ENCODE assay signal across 9 mouse cellular contexts in genomic region chr4:134035953-134036352, GRCm38 (mm10). TPM values are rescaled to one million over a fixed set of nuclear protein-coding genes. Genes with fewer than 3 reads are reported as not detected.
A peak's percentile ranks its signal among the peaks of the same experiment; 100 is the strongest.
DNase-seq lines count a peak whose midpoint lies in the region; ATAC-seq and TF ChIP-seq lines count a peak whose summit lies in the region.
"Had no signal": no experiment of that assay in that cellular context is flagged by ENCODE, and none has a peak within 500 bp of the region (broad histone marks: within the 10 kb centered on the region; RNA-seq: fewer than 3 reads in every experiment).

No protein-coding gene starts in this region.

- H3K9ac ChIP-seq in ES-E14 (ENCODE audit: insufficient read depth, low read depth, low read length, poor library complexity, severe bottlenecking): no peak overlapping the region
- H3K9ac ChIP-seq in forebrain, embryonic 13.5 days: no peak overlapping the region
- no peak overlapping the region for H3K9ac ChIP-seq in hindbrain, embryonic 12.5 days
- H3K9ac ChIP-seq in lung, postnatal 0 days (replicated peaks; ENCODE audit: low read depth): no peak overlapping the region
- H3K9ac ChIP-seq: heart, embryonic 13.5 days had no signal

- H3K27ac ChIP-seq in ES-E14 (ENCODE audit: insufficient read depth, low read depth, low read length, poor library complexity, severe bottlenecking): no peak overlapping the region
- no peak overlapping the region for H3K27ac ChIP-seq in forebrain, embryonic 13.5 days
- no peak overlapping the region for H3K27ac ChIP-seq in hindbrain, embryonic 12.5 days
- H3K27ac ChIP-seq in lung, postnatal 0 days (ENCODE audit: low read length): no peak overlapping the region
- H3K27ac ChIP-seq: heart, embryonic 13.5 days had no signal

- 3% methylated on average over 16 of the region's 16 CpGs for WGBS in forebrain, embryonic 13.5 days
- WGBS in hindbrain, embryonic 12.5 days: 4% methylated on average over 16 of the region's 16 CpGs
- whole genome bisulfite sequencing in lung, postnatal 0 days: 4% methylated on average over 16 of the region's 16 CpGs

- peak overlapping the region; percentile 22; the same call in 1 of the 2 replicates for H3K4me2 ChIP-seq in forebrain, embryonic 13.5 days
- H3K4me2 ChIP-seq in hindbrain, embryonic 12.5 days (replicated peaks): peak overlapping the region; percentile 21; the same call in 1 of the 2 replicates
- H3K4me2 ChIP-seq in lung, postnatal 0 days (replicated peaks; ENCODE audit: low read depth, low read length): no peak overlapping the region
- H3K4me2 ChIP-seq: heart, embryonic 13.5 days had no signal

- H3K36me3 ChIP-seq in ES-E14 (ENCODE audit: control insufficient read depth, insufficient read depth, low read length, poor library complexity, severe bottlenecking): no peaks in the 10 kb centered on the region
- H3K36me3 ChIP-seq in forebrain, embryonic 13.5 days (ENCODE audit: poor library complexity, severe bottlenecking): no peaks in the 10 kb centered on the region
- no peaks in the 10 kb centered on the region for H3K36me3 ChIP-seq in hindbrain, embryonic 12.5 days
- no peaks in the 10 kb centered on the region for H3K36me3 ChIP-seq in lung, postnatal 0 days (ENCODE audit: insufficient read depth, low read length)
- H3K36me3 ChIP-seq: heart, embryonic 13.5 days had no signal

- no peaks in the 10 kb centered on the region for H3K9me3 ChIP-seq in ES-E14 (ENCODE audit: control insufficient read depth, insufficient read depth, low read depth, low read length)
- H3K9me3 ChIP-seq in forebrain, embryonic 13.5 days (replicated peaks): no peaks in the 10 kb centered on the region
- H3K9me3 ChIP-seq in hindbrain, embryonic 12.5 days (replicated peaks): no peaks in the 10 kb centered on the region
- H3K9me3 ChIP-seq in lung, postnatal 0 days (ENCODE audit: low read length): no peaks in the 10 kb centered on the region

- 0 out of 4 replicates have a peak, but pooled peaks cover 0 to 2% of the 10 kb centered on the region in 2 experiments for H3K4me1 ChIP-seq in ES-E14 (ENCODE audit: control insufficient read depth in 2 of 2, insufficient read depth in 2 of 2, low read length in 2 of 2, poor library complexity in 1 of 2)
- no peaks in the 10 kb centered on the region for H3K4me1 ChIP-seq in forebrain, embryonic 13.5 days
- H3K4me1 ChIP-seq in hindbrain, embryonic 12.5 days: no peaks in the 10 kb centered on the region
- H3K4me1 ChIP-seq in lung, postnatal 0 days (ENCODE audit: insufficient read depth, low read depth, low read length): no peaks in the 10 kb centered on the region
- H3K4me1 ChIP-seq: heart, embryonic 13.5 days had no signal

- peak; percentile 95 for TF ChIP-seq CTCF in lung, postnatal 0 days (IDR thresholded peaks at IDR 0.05)

- in situ Hi-C loops in ES-E14 (cut with MboI; ENCODE audit: low sequenced_read_pairs in 2 of 2, unreplicated experiment in 2 of 2): no loop called here

- peaks cover 4% of the 10 kb centered on the region; the same call in 1 of the 2 replicates for H3K27me3 ChIP-seq in forebrain, embryonic 13.5 days
- no peaks in the 10 kb centered on the region for H3K27me3 ChIP-seq in hindbrain, embryonic 12.5 days
- H3K27me3 ChIP-seq in lung, postnatal 0 days (replicated peaks; ENCODE audit: insufficient read depth, low read length): no peaks in the 10 kb centered on the region

- peak; percentile 69 for DNase-seq in ES-E14 (ENCODE audit: low read depth, low spot score)
- peak; percentile 67 for DNase-seq in c-Kit-positive CD71-positive TER-119-positive erythroid progenitor cells, embryonic 14.5 days (ENCODE audit: low spot score)
- DNase-seq in layer of hippocampus, adult 9-10 months (ENCODE audit: low spot score): peak; percentile 74
- DNase-seq in lung, postnatal 0 days (ENCODE audit: low spot score): peak; percentile 80
- peak; percentile 47 for DNase-seq in retina, adult 2 months (ENCODE audit: low read depth, low spot score)
- peak; percentile 58 to 89 for DNase-seq in thymus, postnatal 10 days (ENCODE audit: low spot score in 2 of 2)

- no peak overlapping the region for H3K4me3 ChIP-seq in ES-E14 (ENCODE audit: insufficient read depth in 1 of 2, low read depth in 1 of 2, low read length in 2 of 2, poor library complexity in 1 of 2, severe bottlenecking in 1 of 2)
- no peak overlapping the region for H3K4me3 ChIP-seq in forebrain, embryonic 13.5 days
- H3K4me3 ChIP-seq in hindbrain, embryonic 12.5 days: no peak overlapping the region
- no peak overlapping the region for H3K4me3 ChIP-seq in lung, postnatal 0 days (ENCODE audit: low read depth, low read length)
- H3K4me3 ChIP-seq: heart, embryonic 13.5 days had no signal

- ATAC-seq in forebrain, embryonic 13.5 days: peak; percentile 51; the same call in 1 of the 2 replicates
- peak; percentile 50; the same call in 1 of the 2 replicates for ATAC-seq in hindbrain, embryonic 12.5 days (ENCODE audit: low FRiP score)
- peak; percentile 49 for ATAC-seq in lung, postnatal 0 days

- TF ChIP-seq EP300 in lung, postnatal 0 days (IDR thresholded peaks at IDR 0.05): no peak

TF ChIP-seq in ES-E14, 5 proteins besides CTCF, POLR2A, EP300 and RAD21:
- TF ChIP-seq MAFK (IDR thresholded peaks at IDR 0.05; ENCODE audit: insufficient read depth, low read depth, low read length) (no peak), ZC3H11A (IDR thresholded peaks at IDR 0.05; ENCODE audit: borderline replicate concordance, low read depth, low read length) (peak; percentile 54; the same call in 1 of the 2 replicates)
TF ChIP-seq in ES-E14: peak in this region for 1.

RNA-seq across cellular contexts. Expression of gene Lin28a, which starts 17.3 kb away (rescaled TPM):
- total RNA-seq in ES-E14 (2012; rRNA removed): 84.7 and 134 TPM in 2 replicates
- polyA plus RNA-seq in forebrain, embryonic 13.5 days (2015; fragmentation: Nextera tagmentation; extraction: Ambion mirVana): 0.15 and 0.34 TPM in 2 replicates
- 1.4 TPM in 2 replicates for polyA plus RNA-seq in hindbrain, embryonic 12.5 days (2016; fragmentation: Nextera tagmentation; extraction: Ambion mirVana)
- 0.19 TPM in 1 of 2 replicates, not detected in the other for polyA plus RNA-seq in lung, postnatal 0 days (2015; fragmentation: Nextera tagmentation; extraction: Ambion mirVana)

RNA-seq across cellular contexts. Expression of gene Zfp683, which starts 17.7 kb away (rescaled TPM):
- total RNA-seq in ES-E14 (2012; rRNA removed): not detected in 2 replicates
- not detected in 2 replicates for polyA plus RNA-seq in forebrain, embryonic 13.5 days (2015; fragmentation: Nextera tagmentation; extraction: Ambion mirVana)
- polyA plus RNA-seq in hindbrain, embryonic 12.5 days (2016; fragmentation: Nextera tagmentation; extraction: Ambion mirVana): not detected in 2 replicates
- polyA plus RNA-seq in lung, postnatal 0 days (2015; fragmentation: Nextera tagmentation; extraction: Ambion mirVana): not detected in 2 replicates
- polyA plus RNA-seq: heart, embryonic 13.5 days had no signal

RNA-seq across cellular contexts. Expression of gene Crybg2, which starts 24.7 kb away (rescaled TPM):
- 12.6 and 30.9 TPM in 2 replicates for total RNA-seq in ES-E14 (2012; rRNA removed)
- 0.47 and 0.53 TPM in 2 replicates for polyA plus RNA-seq in forebrain, embryonic 13.5 days (2015; fragmentation: Nextera tagmentation; extraction: Ambion mirVana)
- 2.3 and 2.5 TPM in 2 replicates for polyA plus RNA-seq in hindbrain, embryonic 12.5 days (2016; fragmentation: Nextera tagmentation; extraction: Ambion mirVana)
- polyA plus RNA-seq in lung, postnatal 0 days (2015; fragmentation: Nextera tagmentation; extraction: Ambion mirVana): 2.8 and 3.1 TPM in 2 replicates
- polyA plus RNA-seq: heart, embryonic 13.5 days had no signal

RNA-seq across cellular contexts. Expression of gene Dhdds, which starts 35.2 kb away (rescaled TPM):
- total RNA-seq in ES-E14 (2012; rRNA removed): 20.9 and 24.6 TPM in 2 replicates
- polyA plus RNA-seq in forebrain, embryonic 13.5 days (2015; fragmentation: Nextera tagmentation; extraction: Ambion mirVana): 47.1 and 47.6 TPM in 2 replicates
- polyA plus RNA-seq in hindbrain, embryonic 12.5 days (2016; fragmentation: Nextera tagmentation; extraction: Ambion mirVana): 43.1 and 44.1 TPM in 2 replicates
- polyA plus RNA-seq in lung, postnatal 0 days (2015; fragmentation: Nextera tagmentation; extraction: Ambion mirVana): 23.8 and 25.1 TPM in 2 replicates

RNA-seq across cellular contexts. Expression of gene Cd52, which starts 58.9 kb away (rescaled TPM):
- total RNA-seq in ES-E14 (2012; rRNA removed): 1.5 and 13.0 TPM in 2 replicates
- 2.2 and 2.6 TPM in 2 replicates for polyA plus RNA-seq in forebrain, embryonic 13.5 days (2015; fragmentation: Nextera tagmentation; extraction: Ambion mirVana)
- 4.8 and 5.0 TPM in 2 replicates for polyA plus RNA-seq in hindbrain, embryonic 12.5 days (2016; fragmentation: Nextera tagmentation; extraction: Ambion mirVana)
- 65.8 and 65.9 TPM in 2 replicates for polyA plus RNA-seq in lung, postnatal 0 days (2015; fragmentation: Nextera tagmentation; extraction: Ambion mirVana)
